Mouse (Mus musculus): ENCODE data around the gene Erfe. TPM values are rescaled to one million over a fixed set of nuclear protein-coding genes. Genes with fewer than 3 reads are reported as not detected.

The Erfe gene
- polyA plus RNA-seq (2015; fragmentation: Nextera tagmentation; extraction: Ambion mirVana): 0.84 and 1.2 TPM in 2 replicates

DNA sequence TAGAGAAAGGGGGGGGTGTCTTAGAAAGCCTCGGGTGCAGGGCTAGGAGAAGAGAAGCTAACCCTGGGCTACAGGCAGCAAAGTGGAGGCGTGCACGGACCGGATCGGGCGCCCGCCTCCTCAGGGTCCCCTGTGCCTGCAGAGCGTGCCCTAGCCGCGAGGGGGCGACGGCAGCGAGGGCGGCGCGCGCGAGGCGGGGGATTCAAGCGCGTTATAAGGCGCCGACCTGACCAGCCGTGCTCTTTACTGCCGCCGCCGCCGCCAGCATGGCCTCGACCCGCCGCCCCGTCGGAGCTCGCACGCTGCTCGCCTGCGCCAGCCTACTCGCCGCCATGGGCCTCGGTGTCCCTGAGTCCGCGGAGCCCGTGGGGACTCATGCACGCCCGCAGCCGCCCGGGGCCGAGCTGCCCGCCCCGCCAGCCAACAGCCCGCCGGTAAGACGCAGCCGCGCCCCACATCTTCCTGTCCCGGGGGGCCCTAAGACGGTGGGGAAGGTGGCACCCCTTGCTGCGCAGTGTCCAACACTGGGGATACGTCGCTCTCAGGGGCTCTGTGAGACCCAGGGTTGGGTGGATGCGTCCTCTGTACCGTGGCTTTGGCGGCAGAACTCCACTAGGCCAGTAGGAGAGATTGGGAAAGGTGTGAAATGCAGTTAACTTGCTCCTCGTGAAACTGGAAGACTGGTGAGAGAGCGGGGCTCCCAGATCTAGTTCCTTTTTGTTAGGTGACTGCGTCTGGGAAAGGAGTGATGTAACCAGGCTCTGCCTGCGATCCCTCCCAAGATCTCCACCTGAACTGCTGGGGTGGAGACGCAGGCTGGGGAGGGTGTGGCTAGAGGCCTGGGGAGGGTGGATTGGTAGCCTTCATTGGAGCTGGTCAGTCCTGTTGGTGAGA is at the start of gene Erfe:
Erfe (plus strand) TSS at position 216 of the 894 bp plus-strand sequence.
- Histone ChIP-seq H3K36me3 (ENCODE audit: insufficient read depth, low read length) (0 out of 2 replicates have a peak, but pooled peaks cover 11% of the 10 kb centered on the region), H3K27me3 (ENCODE audit: insufficient read depth, low read length) (no peaks in the 10 kb centered on the region), H3K9ac (ENCODE audit: low read depth, low read length) (peak within 1 kb of the TSS; percentile 59), H3K4me1 (replicated peaks; ENCODE audit: insufficient read depth, low read length) (0 out of 2 replicates have a peak, but pooled peaks cover 3% of the 10 kb centered on the region), H3K4me2 (ENCODE audit: low read length) (peak within 1 kb of the TSS; percentile 89), H3K27ac (no peak within 1 kb of the TSS), H3K9me3 (replicated peaks; ENCODE audit: low read length) (no peaks in the 10 kb centered on the region), H3K4me3 (replicated peaks; ENCODE audit: low read depth, low read length) (peak within 1 kb of the TSS; percentile 37)
- DNase-seq (ENCODE audit: low spot score): peak; percentile 75
- WGBS: under 1% methylated on average over 59 of the region's 68 CpGs
- ATAC-seq (replicated peaks; ENCODE audit: low FRiP score, low read depth): peak; percentile 52
- TF ChIP-seq CTCF (IDR thresholded peaks at IDR 0.05; ENCODE audit: low read depth): peak; percentile 80

DNA sequence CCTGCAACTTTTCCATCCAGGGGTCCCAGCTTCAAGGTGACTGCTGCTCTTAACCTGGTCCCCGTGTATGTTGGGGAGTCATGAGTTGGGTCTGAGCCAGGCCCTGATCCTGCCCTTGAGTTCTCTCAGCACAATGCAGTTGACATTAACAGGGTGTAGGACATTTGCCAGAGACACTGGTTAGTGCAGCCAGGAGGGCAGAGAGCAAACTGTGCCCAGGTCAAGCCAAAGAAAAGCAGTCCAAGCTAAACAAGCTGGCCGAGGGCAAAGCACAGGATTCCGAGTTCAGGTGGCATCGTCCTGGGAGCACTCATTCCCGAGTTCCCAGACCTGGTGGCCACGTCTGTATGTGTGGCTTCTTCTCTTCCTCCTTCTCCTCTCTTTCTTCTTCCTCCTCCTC is 48.6 kb upstream of the Erfe start:
- no peak overlapping the region for H3K4me3 ChIP-seq (replicated peaks; ENCODE audit: low read depth, low read length)
- ATAC-seq (replicated peaks; ENCODE audit: low FRiP score, low read depth): no peak
- H3K27ac ChIP-seq: no peak overlapping the region
- H3K36me3 ChIP-seq (ENCODE audit: insufficient read depth, low read length): no peaks in the 10 kb centered on the region
- WGBS: 88% methylated on average over 6 of the region's 6 CpGs
- DNase-seq (ENCODE audit: low spot score): no peak
- H3K9ac ChIP-seq (ENCODE audit: low read depth, low read length): no peak overlapping the region
- no peaks in the 10 kb centered on the region for H3K9me3 ChIP-seq (replicated peaks; ENCODE audit: low read length)
- no peaks in the 10 kb centered on the region for H3K27me3 ChIP-seq (ENCODE audit: insufficient read depth, low read length)
- no peak for TF ChIP-seq CTCF (IDR thresholded peaks at IDR 0.05; ENCODE audit: low read depth)
- H3K4me1 ChIP-seq (replicated peaks; ENCODE audit: insufficient read depth, low read length): 0 out of 2 replicates have a peak, but pooled peaks cover 7% of the 10 kb centered on the region
- H3K4me2 ChIP-seq (ENCODE audit: low read length): no peak overlapping the region

- 49% methylated on average over 19 of the region's 19 CpGs for WGBS
- peak; percentile 32 for DNase-seq (ENCODE audit: low spot score)
- H3K9me3 ChIP-seq (replicated peaks; ENCODE audit: low read length): no peaks in the 10 kb centered on the region
- no peaks in the 10 kb centered on the region for H3K27me3 ChIP-seq (ENCODE audit: insufficient read depth, low read length)
- H3K4me3 ChIP-seq (replicated peaks; ENCODE audit: low read depth, low read length): no peak within 1 kb of the TSS
- H3K9ac ChIP-seq (ENCODE audit: low read depth, low read length): 0 out of 2 replicates have a peak within 1 kb of the TSS, but pooled peaks have one; percentile 3
- no peak for TF ChIP-seq CTCF (IDR thresholded peaks at IDR 0.05; ENCODE audit: low read depth)
- H3K4me2 ChIP-seq (ENCODE audit: low read length): no peak within 1 kb of the TSS
- H3K27ac ChIP-seq: no peak within 1 kb of the TSS
- H3K4me1 ChIP-seq (replicated peaks; ENCODE audit: insufficient read depth, low read length): 0 out of 2 replicates have a peak, but pooled peaks cover 7% of the 10 kb centered on the region
- peak; percentile 67 for ATAC-seq (replicated peaks; ENCODE audit: low FRiP score, low read depth)
- no peaks in the 10 kb centered on the region for H3K36me3 ChIP-seq (ENCODE audit: insufficient read depth, low read length)
Measured at GRCm38 (mm10) chr1:91321760-91322438, 44.3 kb upstream of the Erfe start, which contains the start of gene Espnl. Gene Espnl (plus strand): TSS chr1:91322075.

DNA sequence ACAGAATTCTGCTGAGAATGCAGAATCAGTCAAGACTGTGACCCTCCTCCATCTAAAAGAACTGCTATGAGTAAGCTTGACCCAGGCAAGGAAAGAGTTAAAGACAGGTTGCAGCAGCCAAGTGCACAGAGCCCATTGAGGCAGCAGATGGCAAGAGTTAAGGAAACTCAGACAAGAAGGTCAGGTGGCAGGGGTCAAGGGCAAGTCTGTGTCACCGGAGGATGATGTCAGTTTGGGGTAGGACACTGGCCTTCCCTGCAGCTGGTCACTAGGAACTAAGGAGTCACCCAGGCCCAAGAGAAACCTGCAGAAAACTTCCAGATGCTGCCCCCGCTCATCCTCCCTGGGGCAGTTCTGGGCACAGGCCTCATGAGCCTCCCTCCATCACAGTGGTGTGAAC is 41.6 kb upstream of the Erfe start:
- no peak overlapping the region for H3K9ac ChIP-seq (ENCODE audit: low read depth, low read length)
- ATAC-seq (replicated peaks; ENCODE audit: low FRiP score, low read depth): no peak
- no peak overlapping the region for H3K27ac ChIP-seq
- 0 out of 2 replicates have a peak, but pooled peaks cover 7% of the 10 kb centered on the region for H3K4me1 ChIP-seq (replicated peaks; ENCODE audit: insufficient read depth, low read length)
- no peak overlapping the region for H3K4me2 ChIP-seq (ENCODE audit: low read length)
- no peak overlapping the region for H3K4me3 ChIP-seq (replicated peaks; ENCODE audit: low read depth, low read length)
- DNase-seq (ENCODE audit: low spot score): no peak
- no peak for TF ChIP-seq CTCF (IDR thresholded peaks at IDR 0.05; ENCODE audit: low read depth)
- H3K9me3 ChIP-seq (replicated peaks; ENCODE audit: low read length): no peaks in the 10 kb centered on the region
- no peaks in the 10 kb centered on the region for H3K27me3 ChIP-seq (ENCODE audit: insufficient read depth, low read length)
- WGBS: 46% methylated on average over 2 of the region's 2 CpGs
- no peaks in the 10 kb centered on the region for H3K36me3 ChIP-seq (ENCODE audit: insufficient read depth, low read length)

DNA sequence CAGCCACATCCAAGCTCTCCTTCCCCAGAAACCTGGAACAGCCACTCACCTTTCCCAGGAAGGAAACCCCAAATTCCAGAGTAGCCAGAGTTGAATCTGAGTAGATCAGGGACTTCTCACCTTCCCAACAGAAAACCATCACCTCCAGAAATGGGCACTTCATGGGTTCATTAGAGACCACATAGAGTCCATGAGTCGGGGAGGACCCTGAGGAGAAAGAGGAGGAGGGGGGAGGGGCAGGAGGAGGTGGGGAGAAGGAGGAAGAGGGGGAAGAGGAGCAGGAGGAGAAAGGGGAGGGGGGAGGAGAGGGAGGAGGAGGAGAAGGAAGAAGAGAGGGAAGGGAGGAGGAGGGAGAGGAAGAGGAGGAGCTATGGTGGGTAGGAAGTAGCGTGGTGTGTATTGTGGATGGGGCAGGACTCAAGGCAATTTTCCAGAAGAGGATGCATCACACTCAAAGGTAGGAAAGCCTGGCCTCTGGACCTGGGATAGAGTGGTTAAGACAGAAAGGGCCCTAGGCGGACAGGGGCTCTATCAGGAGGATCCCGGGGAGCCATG is 40.7 kb upstream of the Erfe start:
- H3K4me3 ChIP-seq (replicated peaks; ENCODE audit: low read depth, low read length): no peak overlapping the region
- 69% methylated on average over 4 of the region's 4 CpGs for WGBS
- no peak for TF ChIP-seq CTCF (IDR thresholded peaks at IDR 0.05; ENCODE audit: low read depth)
- DNase-seq (ENCODE audit: low spot score) (no peak), ATAC-seq (replicated peaks; ENCODE audit: low FRiP score, low read depth) (no peak)
- H3K4me2 ChIP-seq (ENCODE audit: low read length): no peak overlapping the region
- no peaks in the 10 kb centered on the region for H3K36me3 ChIP-seq (ENCODE audit: insufficient read depth, low read length)
- H3K9me3 ChIP-seq (replicated peaks; ENCODE audit: low read length): no peaks in the 10 kb centered on the region
- H3K27ac ChIP-seq: no peak overlapping the region
- no peaks in the 10 kb centered on the region for H3K27me3 ChIP-seq (ENCODE audit: insufficient read depth, low read length)
- H3K4me1 ChIP-seq (replicated peaks; ENCODE audit: insufficient read depth, low read length): 0 out of 2 replicates have a peak, but pooled peaks cover 7% of the 10 kb centered on the region
- H3K9ac ChIP-seq (ENCODE audit: low read depth, low read length): no peak overlapping the region

- 56% methylated on average over 4 of the region's 4 CpGs for WGBS
- H3K4me1 ChIP-seq (replicated peaks; ENCODE audit: insufficient read depth, low read length): no peaks in the 10 kb centered on the region
- DNase-seq (ENCODE audit: low spot score): no peak
- no peaks in the 10 kb centered on the region for H3K27me3 ChIP-seq (ENCODE audit: insufficient read depth, low read length)
- no peak overlapping the region for H3K4me2 ChIP-seq (ENCODE audit: low read length)
- H3K4me3 ChIP-seq (replicated peaks; ENCODE audit: low read depth, low read length): no peak overlapping the region
- no peak overlapping the region for H3K27ac ChIP-seq
- no peak for ATAC-seq (replicated peaks; ENCODE audit: low FRiP score, low read depth)
- no peak for TF ChIP-seq CTCF (IDR thresholded peaks at IDR 0.05; ENCODE audit: low read depth)
- no peaks in the 10 kb centered on the region for H3K9me3 ChIP-seq (replicated peaks; ENCODE audit: low read length)
- no peaks in the 10 kb centered on the region for H3K36me3 ChIP-seq (ENCODE audit: insufficient read depth, low read length)
- no peak overlapping the region for H3K9ac ChIP-seq (ENCODE audit: low read depth, low read length)
Measured at GRCm38 (mm10) chr1:91332102-91332501, 34.1 kb upstream of the Erfe start.

Measured in kidney, postnatal 0 days (tissue).